Mouse (Mus musculus) CH12.LX (cell line): ENCODE measurements at regions not wholly inside any gene's neighbourhood (a gene's known extent, or its start where the extent isn't known, plus 50 kb on each side); places are given as distances from the start of the nearest gene placed in this dataset.

Experiments used
- DNase-seq: peaks from one replicate; pipeline ENCODE4 v3.0.0-alpha.2; 2013; ENCODE audit errors: extremely low read depth
- H3K27ac ChIP-seq: 2 replicates; pipeline ENCODE4 v1.5.1; 2012; ENCODE audit warnings: low read depth, mild to moderate bottlenecking, control low read depth, moderate library complexity; ENCODE audit not compliant: insufficient read depth
- H3K27me3 ChIP-seq: replicated peaks from 2 replicates; pipeline ENCODE3; 2012; ENCODE audit warnings: inconsistent platforms
- H3K36me3 ChIP-seq, 2 experiments: replicated peaks in 1 of 2; 2 replicates each; pipeline versions ENCODE3 to v1.6.1; 2012; ENCODE audit warnings: inconsistent platforms in 1 of 2, low read length in 1 of 2, mild to moderate bottlenecking in 1 of 2, mixed read lengths in 1 of 2, moderate library complexity in 1 of 2; ENCODE audit not compliant: control insufficient read depth in 1 of 2, insufficient read depth in 1 of 2
- H3K4me1 ChIP-seq, 2 experiments: 2 replicates each; pipeline ENCODE4 v1.6.1; 2012; ENCODE audit warnings: inconsistent platforms in 1 of 2, moderate library complexity in 1 of 2; ENCODE audit not compliant: insufficient read depth in 2 of 2, control insufficient read depth in 1 of 2
- H3K4me2 ChIP-seq: 2 replicates; pipeline ENCODE4 v1.6.1; 2012; ENCODE audit warnings: low read depth, mild to moderate bottlenecking, control low read depth; ENCODE audit not compliant: poor library complexity, insufficient read depth, severe bottlenecking
- H3K4me3 ChIP-seq, 3 experiments: fragments of 150-350 bp in 1 of 3; sonication (generic) in 1 of 3; replicated peaks in 1 of 3; 2 replicates each; pipeline versions ENCODE3 to v1.5.1; 2011 to 2012; ENCODE audit warnings: low read depth in 2 of 3, low read length in 2 of 3, mild to moderate bottlenecking in 2 of 3, moderate library complexity in 2 of 3, control low read depth in 1 of 3, improper control_type of control experiment in 1 of 3, inconsistent platforms in 1 of 3, mixed read lengths in 1 of 3; ENCODE audit not compliant: poor library complexity in 1 of 3
- H3K79me2 ChIP-seq: replicated peaks from 2 replicates; pipeline ENCODE4 v1.6.1; 2012; ENCODE audit warnings: mild to moderate bottlenecking, moderate library complexity; ENCODE audit not compliant: control insufficient read depth, poor library complexity, insufficient read depth, severe bottlenecking; ENCODE audit errors: extremely low read depth
- H3K9ac ChIP-seq: 2 replicates; pipeline ENCODE4 v1.6.1; 2012; ENCODE audit warnings: low read depth, mild to moderate bottlenecking, control low read depth, moderate library complexity; ENCODE audit not compliant: insufficient read depth
- H3K9me3 ChIP-seq: replicated peaks from 2 replicates; pipeline ENCODE3; 2012; ENCODE audit warnings: low read length, inconsistent platforms, mixed read lengths
- BHLHE40 ChIP-seq: IDR thresholded peaks from 2 replicates; pipeline ENCODE4 v1.6.1; 2011; ENCODE audit warnings: mild to moderate bottlenecking, low read depth, low read length, improper control_type of control experiment
- CTCF ChIP-seq, 2 experiments: IDR thresholded peaks in 1 of 2; conservative IDR thresholded peaks in 1 of 2; 2 replicates each; pipeline ENCODE4 v1.5.1; 2011 to 2012; ENCODE audit warnings: low read depth in 2 of 2, low read length in 2 of 2, improper control_type of control experiment in 1 of 2, inconsistent platforms in 1 of 2, mild to moderate bottlenecking in 1 of 2, moderate library complexity in 1 of 2
- EP300 ChIP-seq: IDR thresholded peaks from 2 replicates; pipeline ENCODE4 v1.6.1; 2011; ENCODE audit warnings: low read length, improper control_type of control experiment
- GABPA ChIP-seq: IDR thresholded peaks from 2 replicates; pipeline ENCODE4 v1.6.1; 2012; ENCODE audit warnings: low read depth, low read length, improper control_type of control experiment, inconsistent platforms; ENCODE audit not compliant: insufficient replicate concordance
- HCFC1 ChIP-seq: IDR thresholded peaks from 2 replicates; pipeline ENCODE4 v1.6.1; 2012; ENCODE audit warnings: low read depth, mild to moderate bottlenecking, inconsistent platforms, low read length, improper control_type of control experiment
- JUN ChIP-seq: IDR thresholded peaks from 2 replicates; pipeline ENCODE4 v1.6.1; 2011; ENCODE audit warnings: low read depth, mild to moderate bottlenecking, low read length, improper control_type of control experiment, moderate library complexity; ENCODE audit not compliant: insufficient read depth
- JUND ChIP-seq: conservative IDR thresholded peaks from 2 replicates; pipeline ENCODE4 v1.6.1; 2011; ENCODE audit warnings: low read depth, low read length, improper control_type of control experiment
- KAT2A ChIP-seq: IDR thresholded peaks from 2 replicates; pipeline ENCODE4 v1.6.1; 2012; ENCODE audit warnings: low read length, improper control_type of control experiment, inconsistent platforms; ENCODE audit not compliant: insufficient replicate concordance
- MAFK ChIP-seq: IDR thresholded peaks from 2 replicates; pipeline ENCODE4 v1.6.1; 2011; ENCODE audit warnings: low read length, improper control_type of control experiment; ENCODE audit not compliant: insufficient replicate concordance
- MAX ChIP-seq: IDR thresholded peaks from 2 replicates; pipeline ENCODE4 v1.6.1; 2011; ENCODE audit warnings: low read length, improper control_type of control experiment
- MYC ChIP-seq: IDR thresholded peaks from 2 replicates; pipeline ENCODE4 v1.6.1; 2011; ENCODE audit warnings: low read depth, mild to moderate bottlenecking, improper control_type of control experiment, low read length
- NELFE ChIP-seq: IDR thresholded peaks from 2 replicates; pipeline ENCODE4 v1.6.1; 2011; ENCODE audit warnings: low read depth, low read length, improper control_type of control experiment
- NRF1 ChIP-seq: IDR thresholded peaks from 2 replicates; pipeline ENCODE4 v1.6.1; 2014; ENCODE audit warnings: low read depth, mild to moderate bottlenecking, inconsistent platforms, low read length, improper control_type of control experiment, moderate library complexity
- PAX5 ChIP-seq: IDR thresholded peaks from 2 replicates; pipeline ENCODE4 v1.6.1; 2012; ENCODE audit warnings: low read length, inconsistent platforms, mixed read lengths
- POLR2A ChIP-seq: IDR thresholded peaks from 2 replicates; pipeline ENCODE4 v1.6.1; 2011; ENCODE audit warnings: low read depth, mild to moderate bottlenecking, improper control_type of control experiment, low read length
- POLR2AphosphoS2 ChIP-seq: IDR thresholded peaks from 2 replicates; pipeline ENCODE4 v1.6.1; 2011; ENCODE audit warnings: low read depth, low read length, improper control_type of control experiment
- RAD21 ChIP-seq: IDR thresholded peaks from 2 replicates; pipeline ENCODE4 v1.6.1; 2011; ENCODE audit warnings: low read depth, mild to moderate bottlenecking, low read length, improper control_type of control experiment, moderate library complexity
- TBP ChIP-seq: conservative IDR thresholded peaks from 2 replicates; pipeline ENCODE4 v1.6.1; 2011; ENCODE audit warnings: low read depth, low read length, improper control_type of control experiment
- USF1 ChIP-seq: IDR thresholded peaks from 2 replicates; pipeline ENCODE4 v1.6.1; 2014; ENCODE audit warnings: low read depth, mild to moderate bottlenecking, inconsistent platforms, low read length, improper control_type of control experiment
- ZC3H11A ChIP-seq: IDR thresholded peaks from 2 replicates; pipeline ENCODE4 v1.6.1; 2012; ENCODE audit warnings: low read depth, mild to moderate bottlenecking, inconsistent platforms, low read length, improper control_type of control experiment
- ZMIZ1 ChIP-seq: IDR thresholded peaks from 2 replicates; pipeline ENCODE4 v1.6.1; 2012; ENCODE audit warnings: low read depth, mild to moderate bottlenecking, inconsistent platforms, low read length, improper control_type of control experiment
- ZNF384 ChIP-seq: IDR thresholded peaks from 2 replicates; pipeline ENCODE4 v1.6.1; 2012; ENCODE audit warnings: low read depth, low read length, improper control_type of control experiment, inconsistent platforms
- dilution Hi-C: fragments of 300-500 bp; cut with MboI; formaldehyde crosslinking; loops from 2 replicates; pipeline ENCODE4 v1.14.3; 2020; ENCODE audit warnings: low sequenced_read_pairs; ENCODE audit not compliant: extremely low pct_unique_long_range_greater_than_20kb, extremely low pct_ligation_motif_present
- in situ Hi-C: fragments of 300-500 bp; cut with MboI; formaldehyde crosslinking; loops from 3 replicates; pipeline ENCODE4 v1.14.3; 2019; ENCODE audit warnings: low sequenced_read_pairs, low pct_ligation_motif_present, low pct_unique_long_range_greater_than_20kb, mixed read lengths

DNA sequence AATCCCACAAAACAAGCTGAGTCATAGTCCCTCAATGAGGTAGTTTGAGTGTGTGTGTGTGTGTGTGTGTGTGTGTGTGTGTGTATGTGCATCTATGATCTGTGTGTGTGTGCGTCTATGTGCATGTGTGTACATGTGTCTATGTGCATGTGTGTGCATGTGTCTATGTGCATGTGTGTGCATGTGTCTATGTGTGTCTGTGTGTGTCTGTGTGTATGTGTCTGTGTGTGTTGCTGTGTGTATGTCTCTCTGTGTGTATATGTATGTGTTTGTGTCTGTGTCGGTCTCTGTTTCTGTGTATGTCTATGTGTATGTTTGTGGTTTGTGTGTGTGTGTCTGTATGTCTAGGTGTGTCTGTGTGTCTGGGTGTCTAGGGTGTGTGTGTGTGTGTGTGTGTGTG is 309.1 kb upstream of the Brinp3 start:
- TF ChIP-seq MAX: no peak
- TF ChIP-seq POLR2A: no peak
- no peak for TF ChIP-seq CTCF (conservative IDR thresholded peaks at IDR 0.05 in 1 of 2, IDR thresholded peaks at IDR 0.05 in 1 of 2; ENCODE audit: low read depth in 2 of 2, low read length in 2 of 2)
- TF ChIP-seq USF1: no peak
- no peak for TF ChIP-seq NRF1
- TF ChIP-seq POLR2AphosphoS2: no peak
- no peak for TF ChIP-seq TBP
- TF ChIP-seq BHLHE40: no peak
- TF ChIP-seq MAFK: no peak
- TF ChIP-seq KAT2A: no peak
- no peak for TF ChIP-seq JUND
- TF ChIP-seq EP300: no peak
- no peak for TF ChIP-seq RAD21
- TF ChIP-seq PAX5: no peak
- TF ChIP-seq MYC: no peak
- in situ Hi-C loops: no loop called here
- Histone ChIP-seq H3K27ac (no peak overlapping the region), H3K4me2 (no peak overlapping the region), H3K36me3 (no peaks in the 10 kb centered on the region), H3K4me1 (no peaks in the 10 kb centered on the region), H3K79me2 (no peaks in the 10 kb centered on the region), H3K27me3 (no peaks in the 10 kb centered on the region), H3K9ac (no peak overlapping the region), H3K9me3 (peaks cover 27% of the 10 kb centered on the region), H3K4me3 (no peak overlapping the region)
- dilution Hi-C loops: no loop called here
- DNase-seq: no peak

DNA sequence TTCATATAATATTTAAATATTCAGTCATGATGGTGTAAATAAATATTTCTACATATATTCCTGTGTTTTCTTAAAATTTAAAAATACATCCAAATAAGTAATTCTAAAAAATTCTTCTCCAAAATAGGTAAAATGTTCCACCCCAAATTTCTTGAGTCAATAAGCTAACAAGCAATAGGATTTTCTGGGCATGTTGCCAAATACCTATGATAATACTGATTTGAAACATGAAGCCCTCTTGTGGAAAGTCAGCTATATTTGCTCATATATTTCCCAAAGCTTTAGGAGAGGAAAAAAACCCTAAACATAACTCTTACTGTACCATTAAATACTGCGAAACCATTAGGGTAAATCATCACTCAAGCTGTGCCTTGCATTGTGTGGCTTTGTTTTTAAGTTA is 282.9 kb upstream of the Brinp3 start:
- H3K4me3 ChIP-seq: no peak overlapping the region
- H3K9ac ChIP-seq: no peak overlapping the region
- no peaks in the 10 kb centered on the region for H3K36me3 ChIP-seq
- TF ChIP-seq JUND: no peak
- TF ChIP-seq NRF1: no peak
- no peak for TF ChIP-seq TBP
- no peak for TF ChIP-seq ZNF384
- TF ChIP-seq MAX: no peak
- TF ChIP-seq HCFC1: no peak
- TF ChIP-seq ZC3H11A: no peak
- no peak for TF ChIP-seq JUN
- TF ChIP-seq MYC: no peak
- no peak for TF ChIP-seq ZMIZ1
- no peak for TF ChIP-seq KAT2A
- no peak for TF ChIP-seq BHLHE40
- no peak for TF ChIP-seq GABPA
- TF ChIP-seq NELFE: no peak
- TF ChIP-seq PAX5: no peak
- no peak for TF ChIP-seq POLR2A
- no peak for TF ChIP-seq RAD21
- TF ChIP-seq, all 38 proteins: peak for 0
- no peaks in the 10 kb centered on the region for H3K4me1 ChIP-seq
- H3K79me2 ChIP-seq: no peaks in the 10 kb centered on the region
- no peaks in the 10 kb centered on the region for H3K27me3 ChIP-seq
- H3K9me3 ChIP-seq: peaks cover 18% of the 10 kb centered on the region
- dilution Hi-C loops (no loop called here), in situ Hi-C loops (no loop called here)
- H3K4me2 ChIP-seq: no peak overlapping the region
- DNase-seq: no peak
- H3K27ac ChIP-seq: no peak overlapping the region
